Comparison of ENCODE assay signal across 9 mouse cellular contexts in the genomic region with DNA sequence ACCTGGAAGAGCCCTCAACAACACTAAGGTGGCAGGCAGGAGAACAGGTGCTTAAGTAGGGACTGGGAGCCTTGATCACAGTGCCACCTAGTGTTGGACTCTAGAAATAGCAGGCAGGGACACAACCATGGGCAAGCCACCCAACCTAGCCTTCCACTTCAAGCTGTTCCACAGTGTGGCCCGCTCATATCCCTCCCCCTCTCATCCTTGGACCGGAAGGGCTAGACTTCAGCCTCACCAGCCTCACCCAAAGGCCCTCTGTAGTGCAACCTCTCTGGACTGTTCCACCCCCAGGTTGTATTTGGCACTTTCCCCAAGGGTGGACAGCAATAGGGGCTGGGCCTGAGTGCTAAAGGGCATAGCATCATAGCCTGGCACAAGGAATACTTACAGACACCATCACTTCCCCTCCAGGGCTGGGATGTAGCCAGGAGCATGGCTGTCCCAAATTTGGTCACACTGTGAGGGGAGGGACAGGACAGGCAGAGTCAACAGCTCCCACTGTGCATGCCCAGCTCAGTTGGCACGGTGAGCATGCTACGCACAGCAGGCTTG.
DNase-seq lines count a peak whose midpoint lies in the region; TF ChIP-seq lines count a peak whose summit lies in the region.
"Had no signal": no experiment of that assay in that cellular context is flagged by ENCODE, and none has a peak within 500 bp of the region (broad histone marks: within the 10 kb centered on the region; RNA-seq: fewer than 3 reads in every experiment).

No protein-coding gene starts in this region.

- no peak for TF ChIP-seq POLR2A in lung, adult 2 months (IDR thresholded peaks at IDR 0.05; ENCODE audit: borderline replicate concordance, extremely low read depth, low read depth, low read length)
- TF ChIP-seq POLR2A in olfactory bulb, adult 2 months (IDR thresholded peaks at IDR 0.05; ENCODE audit: insufficient read depth, low read depth, low read length), result no peak

- peak; percentile 94 for TF ChIP-seq CTCF in lung, adult 2 months (IDR thresholded peaks at IDR 0.05; ENCODE audit: insufficient read depth, low read length)
- TF ChIP-seq CTCF in olfactory bulb, adult 2 months (IDR thresholded peaks at IDR 0.05; ENCODE audit: insufficient read depth, low read depth, low read length), result peak; percentile 42

- DNase-seq in B cell, adult 2 months, result peak; percentile 44 to 54
- DNase-seq in MEL-GATA-1-ER (ENCODE audit: extremely low read depth, low read depth), result peak; percentile 11
- DNase-seq in cerebellum, adult 9-10 months, result peak; percentile 84
- peak; percentile 44 for DNase-seq in gastrocnemius, postnatal 14 days
- DNase-seq in kidney, postnatal 10 days, result peak; percentile 68
- peak; percentile 26 for DNase-seq in lung, adult 2 months
- peak; percentile 45 for DNase-seq in yolk sac, embryonic 10.5 days (ENCODE audit: low spot score)

- no peak overlapping the region for H3K27ac ChIP-seq in olfactory bulb, adult 2 months (ENCODE audit: insufficient read depth, low read depth, low read length)
- H3K27ac ChIP-seq: heart, embryonic 13.5 days had no signal

- no peak overlapping the region for H3K4me3 ChIP-seq in lung, adult 2 months (replicated peaks; ENCODE audit: extremely low read depth, low read depth, low read length)
- H3K4me3 ChIP-seq in olfactory bulb, adult 2 months (ENCODE audit: insufficient read depth, low read depth, low read length), result no peak overlapping the region
- H3K4me3 ChIP-seq: heart, embryonic 13.5 days had no signal

- intact Hi-C loops in gastrocnemius, postnatal 14 days (cut with DNase I; ENCODE audit: low total_unique reads), result loop anchor here (5.0 kb wide), 1 partner anchor 189 kb away; no protein-coding TSS in a partner anchor

- 52% methylated on average over 4 of the region's 4 CpGs for WGBS in lung, adult 2 months
- 38% methylated on average over 4 of the region's 4 CpGs for WGBS in olfactory bulb, adult 2 months

- no peaks in the 10 kb centered on the region for H3K4me1 ChIP-seq in lung, adult 2 months (ENCODE audit: control insufficient read depth, insufficient read depth, low read length)
- no peaks in the 10 kb centered on the region for H3K4me1 ChIP-seq in olfactory bulb, adult 2 months (ENCODE audit: control insufficient read depth, insufficient read depth, low read length)
- H3K4me1 ChIP-seq: heart, embryonic 13.5 days had no signal

Comparison
In these comparisons a context has a peak if more than half of its experiments do, and no peak if none do; other contexts are left out.
1. DNase-seq: peak in every context shown above with its lines; median percentile 84 in cerebellum, adult 9-10 months; 68 in kidney, postnatal 10 days; 49 in B cell, adult 2 months; 45 in yolk sac, embryonic 10.5 days; 44 in gastrocnemius, postnatal 14 days; 26 in lung, adult 2 months; 11 in MEL-GATA-1-ER.